Mouse (Mus musculus) c-Kit-positive CD71-negative TER-119-negative erythroid progenitor cells, embryonic 14.5 days (primary cell): ENCODE results near the gene Cyp2c37.
"Not testable (repeated sequence)": the region's sequence is repeated elsewhere in the genome, so short reads cannot be mapped to it uniquely, and the experiment has no call there.

Experiments
- DNase-seq: peaks from one replicate; pipeline ENCODE4 v3.0.0-alpha.2; 2013; ENCODE audit warnings: low read depth

The Cyp2c37 gene

GRCm38 (mm10) chr19:39992140-39992539, at the start of gene Cyp2c37:
Gene Cyp2c37, plus strand, starts transcription at chr19:39992424.
- not testable (repeated sequence) for DNase-seq

DNA sequence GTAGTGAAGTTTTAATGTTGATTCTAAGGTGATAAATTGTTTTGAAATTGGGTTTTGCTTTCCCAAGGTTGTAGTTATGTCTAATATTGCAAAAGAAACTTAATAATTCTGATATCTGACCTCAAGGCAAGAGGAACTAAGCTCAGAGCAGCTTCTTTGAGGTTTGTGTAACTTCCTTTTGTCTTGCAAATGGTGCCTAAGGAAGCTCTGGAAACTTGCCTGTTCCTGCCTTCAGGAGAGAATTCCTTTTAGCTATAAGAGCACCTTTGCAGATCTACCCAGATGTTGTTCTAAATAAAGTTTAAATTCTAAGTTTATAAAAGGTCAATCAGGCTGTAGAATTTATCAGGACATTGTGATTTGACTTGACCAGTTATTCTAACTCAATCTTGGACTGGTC, 31.4 kb upstream of the Cyp2c37 start:
- DNase-seq: not testable (repeated sequence)

DNA sequence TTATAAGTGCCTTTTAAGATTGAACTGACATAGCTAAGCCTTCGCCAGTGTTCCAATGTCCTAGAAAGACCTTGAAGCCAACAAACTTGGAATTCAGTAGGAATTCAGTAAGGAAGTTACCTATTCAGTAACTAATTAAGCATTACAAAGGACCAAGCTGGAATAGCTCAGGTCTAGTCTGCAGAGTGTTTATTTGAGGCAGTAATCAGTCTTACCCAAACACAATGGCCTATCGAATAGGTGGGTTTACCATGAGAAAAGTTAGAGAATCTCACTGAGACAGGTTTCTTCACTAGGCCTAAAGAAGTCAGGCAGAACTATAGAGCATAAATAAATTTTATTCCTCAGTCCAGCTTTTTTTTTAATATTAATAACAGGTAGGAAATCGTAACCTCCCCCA, 21.1 kb upstream of the Cyp2c37 start:
- not testable (repeated sequence) for DNase-seq

DNA sequence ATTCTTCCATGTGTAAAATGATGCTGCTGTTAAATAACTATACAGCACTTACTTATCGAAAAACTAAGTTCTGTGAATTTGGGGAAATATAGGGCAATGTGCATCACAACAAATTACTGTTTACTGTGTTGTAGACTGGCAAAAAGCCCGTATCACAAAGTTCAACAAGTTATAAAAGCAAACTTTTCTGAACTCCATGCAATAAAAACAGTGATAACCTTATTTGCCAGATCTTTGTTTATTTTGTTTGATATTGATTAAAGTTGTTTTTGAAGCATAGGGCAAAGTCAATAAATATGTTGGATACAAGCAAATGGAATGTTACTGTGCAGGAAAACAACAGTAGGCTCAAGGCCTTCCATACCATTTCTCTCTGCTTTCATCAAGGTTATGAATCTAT, 2.8 kb upstream of the Cyp2c37 start:
- no peak for DNase-seq
